Mouse (Mus musculus) embryonic fibroblast, embryonic 13.5 days (primary cell): Measurements from ENCODE around the gene Slc20a1.

Source experiments
- CTCF ChIP-seq: IDR thresholded peaks from 2 replicates; pipeline ENCODE4 v1.5.1; 2011; ENCODE audit warnings: mild to moderate bottlenecking, control low read depth, low read length, moderate library complexity, borderline replicate concordance; ENCODE audit not compliant: insufficient read depth
- POLR2A ChIP-seq: IDR thresholded peaks from 2 replicates; pipeline ENCODE4 v1.6.1; 2011; ENCODE audit warnings: low read depth, mild to moderate bottlenecking, control low read depth, low read length, moderate library complexity

DNA sequence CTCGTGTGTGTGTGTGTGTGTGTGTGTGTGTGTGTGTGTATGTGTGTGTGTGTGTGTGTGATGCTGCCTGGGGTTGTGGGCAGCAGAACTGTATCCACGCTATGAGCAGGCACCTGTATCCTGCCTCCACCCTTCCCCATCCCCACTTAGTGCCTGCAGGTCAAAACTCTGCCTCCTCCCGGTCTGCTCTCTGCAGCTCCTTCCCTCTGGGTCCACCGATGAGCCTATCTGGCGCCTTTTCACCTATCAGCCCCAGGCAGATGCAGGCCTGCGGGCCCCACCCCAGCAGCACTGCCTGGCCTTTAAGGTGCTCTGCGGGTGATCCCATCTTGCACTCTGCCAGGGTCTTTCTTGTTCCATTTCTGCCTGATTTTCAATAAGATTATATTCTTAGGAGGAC lies 29.1 kb downstream of the Slc20a1 start:
- TF ChIP-seq CTCF (no peak), POLR2A (no peak)
